ENCODE assay signal across 22 mouse cellular contexts in genomic region chr16:85088126-85088525, GRCm38 (mm10).
DNase-seq lines count a peak whose midpoint lies in the region; ATAC-seq and TF ChIP-seq lines count a peak whose summit lies in the region.
"Had no signal": no experiment of that assay in that cellular context is flagged by ENCODE, and none has a peak within 500 bp of the region (broad histone marks: within the 10 kb centered on the region; RNA-seq: fewer than 3 reads in every experiment).

No protein-coding gene starts in this region.

- H3K9ac ChIP-seq in heart, embryonic 16.5 days (ENCODE audit: low read length): no peak overlapping the region
- H3K9ac ChIP-seq in lung, embryonic 14.5 days: no peak overlapping the region
- H3K9ac ChIP-seq: limb, embryonic 15.5 days; liver, embryonic 15.5 days; stomach, embryonic 15.5 days had no signal

- H3K4me3 ChIP-seq in heart, embryonic 16.5 days (ENCODE audit: low read length): no peak overlapping the region
- no peak overlapping the region for H3K4me3 ChIP-seq in lung, embryonic 14.5 days (ENCODE audit: low read depth, low read length)
- H3K4me3 ChIP-seq: heart, adult 2 months; limb, embryonic 15.5 days; liver, embryonic 15.5 days; stomach, embryonic 15.5 days had no signal

- peak; percentile 26 to 35 for DNase-seq in cerebellum, postnatal 10 days
- no peak for DNase-seq in cerebellum, adult 9-10 months
- DNase-seq in heart, adult 8-10 months (ENCODE audit: low spot score): no peak
- DNase-seq in lung, embryonic 14.5 days: peak; percentile 66
- no peak for DNase-seq in lung, postnatal 4 days
- peak; percentile 68 for DNase-seq in brain, embryonic 14.5 days (ENCODE audit: low read depth)
- DNase-seq: adrenal gland, adult 8-10 months; cerebellum, adult 2 months; gastrocnemius, postnatal 36 days; heart, adult 2 months; heart, postnatal 36 days; kidney, adult 11 months; left cerebral cortex, postnatal 4 days; thymus, postnatal 36 days had no signal

- no peak for TF ChIP-seq POLR2A in brain, embryonic 14.5 days (IDR thresholded peaks at IDR 0.05; ENCODE audit: borderline replicate concordance, extremely low read depth, insufficient read depth, insufficient read length, poor library complexity, severe bottlenecking)

- no peaks in the 10 kb centered on the region for H3K27me3 ChIP-seq in heart, embryonic 16.5 days (ENCODE audit: control insufficient read depth, insufficient read depth, low read length)
- H3K27me3 ChIP-seq in lung, embryonic 14.5 days (ENCODE audit: insufficient read depth, low read length): no peaks in the 10 kb centered on the region
- H3K27me3 ChIP-seq: limb, embryonic 15.5 days; liver, embryonic 15.5 days; stomach, embryonic 15.5 days had no signal

- H3K9me3 ChIP-seq in heart, embryonic 16.5 days (replicated peaks; ENCODE audit: control insufficient read depth, low read length): no peaks in the 10 kb centered on the region
- H3K9me3 ChIP-seq in lung, embryonic 14.5 days (ENCODE audit: low read depth, low read length): no peaks in the 10 kb centered on the region
- H3K9me3 ChIP-seq: limb, embryonic 15.5 days; liver, embryonic 15.5 days; stomach, embryonic 15.5 days had no signal

- ATAC-seq in heart, embryonic 16.5 days (replicated peaks; ENCODE audit: extremely low read depth, insufficient read depth, low FRiP score): no peak
- ATAC-seq in lung, embryonic 14.5 days (ENCODE audit: insufficient read depth): no peak; the same call in 1 of the 2 replicates
- ATAC-seq: activated CD4-positive, CD25-positive, alpha-beta regulatory T cell, adult 4 months; midbrain, embryonic 16.5 days had no signal

- peak overlapping the region; percentile 27; the same call in 1 of the 2 replicates for H3K27ac ChIP-seq in heart, embryonic 16.5 days (ENCODE audit: low read length)
- H3K27ac ChIP-seq in lung, embryonic 14.5 days (ENCODE audit: low read depth): no peak overlapping the region
- H3K27ac ChIP-seq: heart, adult 2 months; kidney, postnatal 0 days; limb, embryonic 15.5 days; liver, embryonic 15.5 days; macrophage; stomach, embryonic 15.5 days had no signal

- 66% methylated on average over 10 of the region's 10 CpGs for WGBS in heart, embryonic 16.5 days
- WGBS in lung, embryonic 14.5 days: 38% methylated on average over 10 of the region's 10 CpGs

- H3K4me1 ChIP-seq in heart, embryonic 16.5 days (ENCODE audit: control insufficient read depth, insufficient read depth, low read length): peaks cover 30% of the 10 kb centered on the region
- H3K4me1 ChIP-seq in lung, embryonic 14.5 days (ENCODE audit: insufficient read depth): peaks cover 5% of the 10 kb centered on the region; the same call in 1 of the 2 replicates
- H3K4me1 ChIP-seq: liver, embryonic 15.5 days; stomach, embryonic 15.5 days had no signal

- H3K36me3 ChIP-seq in heart, embryonic 16.5 days (ENCODE audit: control insufficient read depth, insufficient read depth): no peaks in the 10 kb centered on the region
- H3K36me3 ChIP-seq in lung, embryonic 14.5 days (ENCODE audit: insufficient read depth): 0 out of 2 replicates have a peak, but pooled peaks cover 6% of the 10 kb centered on the region
- H3K36me3 ChIP-seq: limb, embryonic 15.5 days; liver, embryonic 15.5 days; stomach, embryonic 15.5 days had no signal

- TF ChIP-seq CTCF in lung, embryonic 14.5 days (IDR thresholded peaks at IDR 0.05; ENCODE audit: low read depth): no peak
- no peak for TF ChIP-seq CTCF in brain, embryonic 14.5 days (IDR thresholded peaks at IDR 0.05; ENCODE audit: borderline replicate concordance, extremely low read depth, insufficient read depth, insufficient read length)

- no peak overlapping the region for H3K4me2 ChIP-seq in heart, embryonic 16.5 days (ENCODE audit: low read depth, low read length)
- 0 out of 2 replicates have a peak overlapping the region, but pooled peaks have one; percentile 15 for H3K4me2 ChIP-seq in lung, embryonic 14.5 days
- H3K4me2 ChIP-seq: limb, embryonic 15.5 days; liver, embryonic 15.5 days; stomach, embryonic 15.5 days had no signal

Comparison
In these comparisons a context has a peak if more than half of its experiments do, and no peak if none do; other contexts are left out.
1. DNase-seq: peak in cerebellum, postnatal 10 days (2 of 2), lung, embryonic 14.5 days (single experiment) and brain, embryonic 14.5 days (single experiment); none in cerebellum, adult 9-10 months (single experiment), heart, adult 8-10 months (single experiment) and lung, postnatal 4 days (0 of 2).